Mouse (Mus musculus): Measurements from ENCODE around the gene Timm8a1. TPM values are rescaled to one million over a fixed set of nuclear protein-coding genes. Genes with fewer than 3 reads are reported as not detected.
"Not testable (repeated sequence)": the region's sequence is repeated elsewhere in the genome, so short reads cannot be mapped to it uniquely, and the experiment has no call there.

Timm8a1 gene
- total RNA-seq, 2 experiments from 2014 or later, result 14.6 to 19.1 TPM

GRCm38 (mm10) chrX:134540414-134541135, 1.1 kb downstream of the Timm8a1 start:
- no peak for DNase-seq
- intact Hi-C loops (cut with DNase I; ENCODE audit: low total_unique reads), result no loop called here

- DNase-seq; intact Hi-C loops (cut with DNase I; ENCODE audit: low total_unique reads): not testable (repeated sequence)
Measured at GRCm38 (mm10) chrX:134539795-134540194, 1.9 kb downstream of the Timm8a1 start.

- intact Hi-C loops (cut with DNase I; ENCODE audit: low total_unique reads), result no loop called here
- DNase-seq, result no peak
Measured at GRCm38 (mm10) chrX:134533346-134533745, 8.3 kb downstream of the Timm8a1 start.

GRCm38 (mm10) chrX:134525260-134525659, 16.4 kb downstream of the Timm8a1 start:
- intact Hi-C loops (cut with DNase I; ENCODE audit: low total_unique reads), result no loop called here
- no peak for DNase-seq

GRCm38 (mm10) chrX:134523772-134524171, 17.9 kb downstream of the Timm8a1 start:
- no peak for DNase-seq
- intact Hi-C loops (cut with DNase I; ENCODE audit: low total_unique reads), result no loop called here

GRCm38 (mm10) chrX:134509473-134509872, 32.2 kb downstream of the Timm8a1 start:
- DNase-seq, result no peak
- intact Hi-C loops (cut with DNase I; ENCODE audit: low total_unique reads), result no loop called here

- DNase-seq, result no peak
- intact Hi-C loops (cut with DNase I; ENCODE audit: low total_unique reads), result no loop called here
Measured at GRCm38 (mm10) chrX:134507977-134508376, 33.7 kb downstream of the Timm8a1 start.

GRCm38 (mm10) chrX:134500651-134501050, 41.0 kb downstream of the Timm8a1 start:
- intact Hi-C loops (cut with DNase I; ENCODE audit: low total_unique reads), result no loop called here

More at GRCm38 (mm10) chrX:134500651-134501050, 41.0 kb downstream of the Timm8a1 start:
- no peak for DNase-seq

Other genes with a start within 250 kb of the Timm8a1 start
- under 1 TPM; 0.80 to 0.84 TPM for gene Tmem35a, start 246.6 kb downstream of the Timm8a1 start, total RNA-seq (2021)
- gene Cenpi, start 233.8 kb downstream of the Timm8a1 start, total RNA-seq (2021), result 1 to 10 TPM; 1.4 to 1.5 TPM
- 10 to 100 TPM in 1 of 2 experiments, 1 to 10 TPM in 1; 5.6 to 15.6 TPM for gene Drp2, start 137.3 kb downstream of the Timm8a1 start, total RNA-seq (2021)
- gene Taf7l, start 65.4 kb downstream of the Timm8a1 start, total RNA-seq (2021), result not detected
- under 1 TPM; 0.27 to 0.62 TPM for gene Btk, start 41.7 kb upstream of the Timm8a1 start, total RNA-seq (2021)
- gene Rpl36a, start 43.8 kb upstream of the Timm8a1 start, total RNA-seq (2021), result 100 to 1,000 TPM; 195 to 198 TPM
- 1 to 10 TPM; 1.8 TPM for gene Gla, start 59.3 kb upstream of the Timm8a1 start, total RNA-seq (2021)
- 10 to 100 TPM; 49.6 to 52.6 TPM for gene Hnrnph2, start 59.3 kb upstream of the Timm8a1 start, total RNA-seq (2021)
- 10 to 100 TPM; 13.2 to 20.1 TPM for gene Armcx4, start 144.7 kb upstream of the Timm8a1 start, total RNA-seq (2021)
- gene Armcx1, start 176.1 kb upstream of the Timm8a1 start, total RNA-seq (2021), result 1 to 10 TPM; 5.6 to 6.6 TPM
- 1 to 10 TPM; 4.7 to 5.8 TPM for gene Armcx6, start 209.6 kb upstream of the Timm8a1 start, total RNA-seq (2021)
- gene Armcx3, start 214.7 kb upstream of the Timm8a1 start, total RNA-seq (2021), result 10 to 100 TPM; 33.3 to 42.6 TPM

Data from gastrocnemius, postnatal 14 days (tissue).